Mouse (Mus musculus): Measurements from ENCODE around the gene Gm20865. TPM values are rescaled to one million over a fixed set of nuclear protein-coding genes. Genes with fewer than 3 reads are reported as not detected.
"Not testable (repeated sequence)": the region's sequence is repeated elsewhere in the genome, so short reads cannot be mapped to it uniquely, and the experiment has no call there.

Gene Gm20865
- total RNA-seq (2014; fragmentation: Nextera tagmentation) (not detected in 2 replicates), total RNA-seq (2017) (not detected in 2 replicates)

DNA sequence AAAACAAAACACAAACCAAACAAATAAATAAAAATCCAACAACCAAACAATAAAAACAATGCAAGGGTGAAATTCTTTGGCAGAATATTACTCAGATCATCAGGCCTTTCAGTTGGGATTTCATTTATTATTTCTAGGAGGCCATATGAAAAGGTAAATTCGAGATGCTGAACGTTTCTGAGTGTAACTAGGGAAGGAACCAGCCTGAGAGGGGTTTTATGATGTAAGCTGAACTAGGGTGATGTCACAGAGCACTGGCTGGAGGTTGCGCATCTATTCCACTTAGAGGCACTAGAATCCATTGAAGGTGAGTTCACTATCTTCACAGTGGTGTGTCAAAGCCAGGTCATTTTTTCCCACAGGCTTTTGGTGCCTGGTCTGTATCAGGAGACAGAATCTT lies at the start of gene Gm20865:
Gene Gm20865 (plus strand): TSS at position 301 of the 400 bp plus-strand sequence.
- not testable (repeated sequence) for ATAC-seq (replicated peaks; ENCODE audit: poor library complexity, severe bottlenecking)

Other genes starting within 250 kb of the Gm20865 start
- not detected in 2 replicates for gene Gm29866, start 247.9 kb upstream of the Gm20865 start, total RNA-seq (2014; fragmentation: Nextera tagmentation)
- not detected in 2 replicates for gene Gm29866, start 247.9 kb upstream of the Gm20865 start, total RNA-seq (2017)
- not detected in 2 replicates for gene Gm20909, start 77.0 kb upstream of the Gm20865 start, total RNA-seq (2014; fragmentation: Nextera tagmentation)
- gene Gm20909, start 77.0 kb upstream of the Gm20865 start, total RNA-seq (2017) = not detected in 2 replicates